Mouse (Mus musculus) intestine, embryonic 14.5 days (tissue): ENCODE measurements around the gene Fgfr2. TPM values are rescaled to one million over a fixed set of nuclear protein-coding genes. Genes with fewer than 3 reads are reported as not detected.

Experiments used
- ATAC-seq: fragments of 200-750 bp; cut with Nextera tagmentation; replicated peaks from 2 replicates; pipeline ENCODE4 v1.8.0; 2017; ENCODE audit warnings: low read depth, moderate number of reproducible peaks, moderate TSS enrichment, moderate library complexity; ENCODE audit not compliant: low FRiP score, low TSS enrichment
- DNase-seq: peaks from one replicate; pipeline ENCODE4 v3.0.0-alpha.2; 2018; ENCODE audit warnings: low spot score
- H3K27ac ChIP-seq: fragments of 300-500 bp; sonication (generic); 2 replicates; pipeline ENCODE4 v1.5.1; 2014; ENCODE audit warnings: low read depth, mild to moderate bottlenecking, control low read depth
- H3K27me3 ChIP-seq: fragments of 300-500 bp; sonication (generic); replicated peaks from 2 replicates; pipeline ENCODE4 v1.6.1; 2014; ENCODE audit warnings: low read length, control low read depth; ENCODE audit not compliant: control insufficient read depth, insufficient read depth
- H3K36me3 ChIP-seq: fragments of 300-500 bp; sonication (generic); 2 replicates; pipeline ENCODE4 v1.6.1; 2014; ENCODE audit warnings: low read length, control low read depth; ENCODE audit not compliant: control insufficient read depth, insufficient read depth
- H3K4me1 ChIP-seq: fragments of 300-500 bp; sonication (generic); replicated peaks from 2 replicates; pipeline ENCODE4 v1.6.1; 2014; ENCODE audit warnings: low read length, control low read depth, mixed read lengths; ENCODE audit not compliant: control insufficient read depth, insufficient read depth
- H3K4me2 ChIP-seq: fragments of 300-500 bp; sonication (generic); 2 replicates; pipeline ENCODE4 v1.6.1; 2014; ENCODE audit warnings: low read length
- H3K4me3 ChIP-seq: fragments of 300-500 bp; sonication (generic); 2 replicates; pipeline ENCODE4 v1.5.1; 2014; ENCODE audit warnings: low read depth, low read length, control low read depth, mixed read lengths
- H3K9ac ChIP-seq: fragments of 300-500 bp; sonication (generic); 2 replicates; pipeline ENCODE4 v1.6.1; 2014; ENCODE audit warnings: mild to moderate bottlenecking, low read length
- H3K9me3 ChIP-seq: fragments of 300-500 bp; sonication (generic); 2 replicates; pipeline ENCODE4 v1.6.1; 2016; ENCODE audit warnings: low read length, control low read depth; ENCODE audit not compliant: control insufficient read depth
- WGBS: fragments of 180-500 bp; shearing (Covaris S2); extraction: QIAGEN DNeasy Blood & Tissue Kit; methylation state at CpG from one replicate; pipeline ENCODE4 v1.1.7; 2014; 5-methylcytosine and 5-hydroxymethylcytosine counted together
- polyA plus RNA-seq: library from polyadenylated mRNA; unstranded; fragments of >200 nt; fragmentation: Nextera tagmentation; extraction: Ambion mirVana; gene quantifications from 2 replicates; pipeline ENCODE4 v1.2.1, GENCODE M21; 2014

Gene Fgfr2
- polyA plus RNA-seq, 1 experiment from 2014 or later = 105 TPM

- no peak overlapping the region for H3K4me2 ChIP-seq
- ATAC-seq = no peak
- WGBS = 54% methylated on average over 5 of the region's 5 CpGs
- no peak overlapping the region for H3K27ac ChIP-seq
- no peak overlapping the region for H3K4me3 ChIP-seq
- H3K4me1 ChIP-seq = peaks cover 22% of the 10 kb centered on the region
- H3K36me3 ChIP-seq = peaks cover 32% of the 10 kb centered on the region
- DNase-seq = no peak
- H3K9ac ChIP-seq = no peak overlapping the region
- no peaks in the 10 kb centered on the region for H3K27me3 ChIP-seq
- no peaks in the 10 kb centered on the region for H3K9me3 ChIP-seq
Measured at GRCm38 (mm10) chr7:130161581-130161980, 2961.6 kb downstream of the Fgfr2 start.

GRCm38 (mm10) chr7:130158845-130159244 lies 2964.3 kb downstream of the Fgfr2 start:
- ATAC-seq = no peak
- no peak overlapping the region for H3K4me3 ChIP-seq
- WGBS = 74% methylated on average over 3 of the region's 3 CpGs
- DNase-seq = no peak
- H3K27ac ChIP-seq = no peak overlapping the region
- H3K27me3 ChIP-seq = no peaks in the 10 kb centered on the region
- H3K4me2 ChIP-seq = no peak overlapping the region
- H3K4me1 ChIP-seq = no peaks in the 10 kb centered on the region
- H3K9ac ChIP-seq = no peak overlapping the region
- H3K36me3 ChIP-seq = peaks cover 26% of the 10 kb centered on the region
- H3K9me3 ChIP-seq = no peaks in the 10 kb centered on the region

DNA sequence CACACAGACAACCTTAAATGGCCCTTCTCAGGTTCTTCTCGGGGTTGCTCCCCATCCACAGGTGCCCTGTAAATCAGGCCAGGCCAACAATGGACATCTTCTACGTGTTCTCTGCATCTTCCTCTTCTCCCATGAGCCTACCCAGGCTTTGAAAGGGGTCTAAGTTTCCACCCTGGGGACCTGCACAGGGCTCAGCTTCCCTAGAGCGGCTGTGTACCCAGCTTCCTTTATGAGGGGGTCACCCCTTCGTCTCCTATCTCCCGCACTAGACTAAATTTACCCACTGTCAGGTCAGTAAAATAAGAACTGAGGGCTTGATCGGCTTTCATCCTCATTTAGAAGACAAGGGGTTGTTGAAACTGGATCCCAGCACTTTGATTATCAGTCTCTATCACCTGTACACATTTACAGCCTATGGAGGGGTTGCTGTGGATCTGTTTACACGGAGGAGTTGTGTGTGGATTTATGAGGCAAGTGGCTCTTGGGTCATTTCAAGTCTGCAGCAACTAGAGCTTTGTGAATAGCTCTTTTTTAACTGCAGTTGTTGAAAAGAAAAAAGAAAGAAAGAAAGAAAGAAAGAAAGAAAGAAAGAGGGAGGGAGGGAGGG lies 2969.7 kb downstream of the Fgfr2 start:
- Histone ChIP-seq H3K27me3 (no peaks in the 10 kb centered on the region), H3K4me1 (no peaks in the 10 kb centered on the region), H3K4me3 (no peak overlapping the region), H3K9ac (no peak overlapping the region), H3K4me2 (no peak overlapping the region), H3K36me3 (no peaks in the 10 kb centered on the region), H3K9me3 (no peaks in the 10 kb centered on the region), H3K27ac (no peak overlapping the region)
- WGBS = 46% methylated on average over 7 of the region's 7 CpGs
- ATAC-seq = no peak
- no peak for DNase-seq

DNA sequence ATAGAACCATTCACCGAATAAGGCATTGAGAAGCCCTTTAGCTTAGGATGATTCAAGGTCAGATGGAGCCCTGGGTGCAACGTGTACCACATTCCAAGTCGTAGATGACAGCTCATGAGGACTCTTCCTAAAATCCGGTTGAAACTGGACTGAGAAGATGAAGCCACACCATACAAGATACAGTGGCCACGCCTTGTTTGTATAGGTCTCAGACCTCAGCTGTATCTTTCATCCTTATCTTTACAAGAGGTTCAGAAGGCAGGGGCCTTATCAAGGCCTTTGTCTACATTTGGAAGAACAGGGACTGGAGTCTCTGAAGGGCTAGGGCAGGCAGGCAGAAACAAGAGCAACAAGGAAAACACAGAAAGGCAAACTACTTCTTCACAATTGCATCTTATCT lies 2974.2 kb downstream of the Fgfr2 start:
- Histone ChIP-seq H3K4me2 (no peak overlapping the region), H3K27me3 (no peaks in the 10 kb centered on the region), H3K9ac (no peak overlapping the region), H3K9me3 (no peaks in the 10 kb centered on the region), H3K36me3 (no peaks in the 10 kb centered on the region), H3K4me3 (no peak overlapping the region), H3K27ac (no peak overlapping the region), H3K4me1 (0 out of 2 replicates have a peak, but pooled peaks cover 2% of the 10 kb centered on the region)
- 75% methylated on average over 5 of the region's 5 CpGs for WGBS
- ATAC-seq (no peak), DNase-seq (no peak)

- H3K4me1 ChIP-seq = 0 out of 2 replicates have a peak, but pooled peaks cover 2% of the 10 kb centered on the region
- DNase-seq (no peak), ATAC-seq (no peak)
- no peaks in the 10 kb centered on the region for H3K9me3 ChIP-seq
- H3K4me3 ChIP-seq = no peak overlapping the region
- H3K9ac ChIP-seq = no peak overlapping the region
- H3K36me3 ChIP-seq = no peaks in the 10 kb centered on the region
- H3K4me2 ChIP-seq = no peak overlapping the region
- H3K27ac ChIP-seq = peak overlapping the region; percentile 45; the same call in 1 of the 2 replicates
- H3K27me3 ChIP-seq = no peaks in the 10 kb centered on the region
- WGBS = 67% methylated on average over 7 of the region's 7 CpGs
Measured at GRCm38 (mm10) chr7:130147230-130147629, 2975.9 kb downstream of the Fgfr2 start.

- H3K9me3 ChIP-seq = no peaks in the 10 kb centered on the region
- 86% methylated on average over 4 of the region's 4 CpGs for WGBS
Measured at GRCm38 (mm10) chr7:130145211-130145610, 2977.9 kb downstream of the Fgfr2 start.

GRCm38 (mm10) chr7:130143371-130143770 lies 2979.8 kb downstream of the Fgfr2 start:
- Histone ChIP-seq H3K27me3 (no peaks in the 10 kb centered on the region), H3K4me2 (no peak overlapping the region), H3K9ac (no peak overlapping the region), H3K4me1 (peaks cover 9% of the 10 kb centered on the region; the same call in 1 of the 2 replicates), H3K36me3 (no peaks in the 10 kb centered on the region), H3K4me3 (no peak overlapping the region), H3K9me3 (no peaks in the 10 kb centered on the region), H3K27ac (peak overlapping the region; percentile 48; the same call in 1 of the 2 replicates)
- 62% methylated on average over 7 of the region's 7 CpGs for WGBS
- ATAC-seq = no peak
- DNase-seq = no peak

More at GRCm38 (mm10) chr7:130145211-130145610, 2977.9 kb downstream of the Fgfr2 start:
- Histone ChIP-seq H3K9ac (no peak overlapping the region), H3K27ac (no peak overlapping the region), H3K4me3 (no peak overlapping the region), H3K4me1 (peaks cover 9% of the 10 kb centered on the region; the same call in 1 of the 2 replicates), H3K4me2 (no peak overlapping the region), H3K36me3 (no peaks in the 10 kb centered on the region), H3K27me3 (no peaks in the 10 kb centered on the region)
- DNase-seq (no peak), ATAC-seq (no peak)

GRCm38 (mm10) chr7:130141088-130141873 lies 2981.9 kb downstream of the Fgfr2 start:
- H3K36me3 ChIP-seq = no peaks in the 10 kb centered on the region
- no peak overlapping the region for H3K9ac ChIP-seq
- H3K9me3 ChIP-seq = no peaks in the 10 kb centered on the region
- H3K27me3 ChIP-seq = no peaks in the 10 kb centered on the region
- 47% methylated on average over 3 of the region's 3 CpGs for WGBS
- H3K27ac ChIP-seq = 0 out of 2 replicates have a peak overlapping the region, but pooled peaks have one; percentile 24
- H3K4me1 ChIP-seq = peaks cover 6% of the 10 kb centered on the region; the same call in 1 of the 2 replicates
- no peak overlapping the region for H3K4me2 ChIP-seq
- no peak for ATAC-seq
- no peak overlapping the region for H3K4me3 ChIP-seq
- DNase-seq = no peak
